Mouse (Mus musculus) testis, adult 10 weeks (tissue): Measurements from ENCODE around the gene Wbp2. TPM values are rescaled to one million over a fixed set of nuclear protein-coding genes. Genes with fewer than 3 reads are reported as not detected.

Experiments
- polyA plus RNA-seq: library from polyadenylated mRNA; stranded (reverse); fragments of 350-450 nt; fragmentation: Illumina TruSeq; extraction: RNeasy Lipid Tissue Mini Kit (QIAGEN cat#74804); gene quantifications from one replicate; pipeline ENCODE4 v1.2.3, GENCODE M21; 2014; ENCODE audit warnings: low read depth, low replicate concordance

The Wbp2 gene
- 22.9 TPM for polyA plus RNA-seq

GRCm38 (mm10) chr11:116086258-116087193 lies at the start of gene Wbp2:
Gene Wbp2 (minus strand): TSS chr11:116086995.

GRCm38 (mm10) chr11:116130488-116131205 lies 43.9 kb upstream of the Wbp2 start, which contains the start of gene Trim65:
Gene Trim65 (minus strand): TSS chr11:116131128.

GRCm38 (mm10) chr11:116127156-116127980 lies 40.6 kb upstream of the Wbp2 start, which contains the start of gene Trim47:
Gene Trim47 (minus strand): TSS chr11:116127210.

GRCm38 (mm10) chr11:116077446-116078204 lies 9.2 kb downstream of the Wbp2 start, which contains the start of gene Unc13d:
Gene Unc13d (minus strand): TSS chr11:116077961.

GRCm38 (mm10) chr11:116030088-116030897 lies 56.5 kb downstream of the Wbp2 start, which contains the start of gene Unk:
Gene Unk (plus strand): TSS chr11:116030322.

Other genes with a start within 250 kb of the Wbp2 start
- gene Myo15b, start 228.6 kb downstream of the Wbp2 start, polyA plus RNA-seq = 1.1 TPM
- gene Smim5, start 187.0 kb downstream of the Wbp2 start, polyA plus RNA-seq = not detected
- gene Smim6, start 175.0 kb downstream of the Wbp2 start, polyA plus RNA-seq = 5.2 TPM
- gene Sap30bp, start 153.7 kb downstream of the Wbp2 start, polyA plus RNA-seq = 8.4 TPM
- gene Recql5, start 153.5 kb downstream of the Wbp2 start, polyA plus RNA-seq = 3.5 TPM
- not detected for gene Itgb4, start 112.3 kb downstream of the Wbp2 start, polyA plus RNA-seq
- not detected for gene Galk1, start 74.3 kb downstream of the Wbp2 start, polyA plus RNA-seq
- 711 TPM for gene H3f3b, start 59.0 kb downstream of the Wbp2 start, polyA plus RNA-seq
- 6.0 TPM for gene Unk, start 56.7 kb downstream of the Wbp2 start, polyA plus RNA-seq
- 0.11 TPM for gene Unc13d, start 9.0 kb downstream of the Wbp2 start, polyA plus RNA-seq
- 0.36 TPM for gene Trim47, start 40.2 kb upstream of the Wbp2 start, polyA plus RNA-seq
- 0.45 TPM for gene Trim65, start 44.1 kb upstream of the Wbp2 start, polyA plus RNA-seq
- gene Mrpl38, start 51.9 kb upstream of the Wbp2 start, polyA plus RNA-seq = 2.2 TPM
- 19.3 TPM for gene Fbf1, start 81.2 kb upstream of the Wbp2 start, polyA plus RNA-seq
- gene Ten1, start 111.9 kb upstream of the Wbp2 start, polyA plus RNA-seq = 1.5 TPM
- gene Acox1, start 112.0 kb upstream of the Wbp2 start, polyA plus RNA-seq = 11.0 TPM
- not detected for gene Evpl, start 151.1 kb upstream of the Wbp2 start, polyA plus RNA-seq
- gene Srp68, start 187.2 kb upstream of the Wbp2 start, polyA plus RNA-seq = 10.5 TPM
- not detected for gene Galr2, start 193.9 kb upstream of the Wbp2 start, polyA plus RNA-seq
- gene Exoc7, start 220.2 kb upstream of the Wbp2 start, polyA plus RNA-seq = 16.2 TPM
- gene Foxj1, start 248.4 kb upstream of the Wbp2 start, polyA plus RNA-seq = 0.76 TPM